Mouse (Mus musculus) left cerebral cortex, postnatal 4 days (tissue): ENCODE measurements around the gene Bsg. TPM values are rescaled to one million over a fixed set of nuclear protein-coding genes. Genes with fewer than 3 reads are reported as not detected.
"Not testable (repeated sequence)": the region's sequence is repeated elsewhere in the genome, so short reads cannot be mapped to it uniquely, and the experiment has no call there.

Experiments used
- DNase-seq: peaks from one replicate; pipeline ENCODE4 v3.0.0-alpha.2; 2022
- intact Hi-C: fragments of 180-260 bp; cut with DNase I; formaldehyde crosslinking; loops from one replicate; pipeline ENCODE4 v1.15.1; 2025
- total RNA-seq, 2 experiments: library from RNA; stranded (reverse); gene quantifications; 2 replicates each; pipeline ENCODE4 v1.2.3; 2021

Gene Bsg
- total RNA-seq, 2 experiments from 2014 or later: 486 to 495 TPM

DNA sequence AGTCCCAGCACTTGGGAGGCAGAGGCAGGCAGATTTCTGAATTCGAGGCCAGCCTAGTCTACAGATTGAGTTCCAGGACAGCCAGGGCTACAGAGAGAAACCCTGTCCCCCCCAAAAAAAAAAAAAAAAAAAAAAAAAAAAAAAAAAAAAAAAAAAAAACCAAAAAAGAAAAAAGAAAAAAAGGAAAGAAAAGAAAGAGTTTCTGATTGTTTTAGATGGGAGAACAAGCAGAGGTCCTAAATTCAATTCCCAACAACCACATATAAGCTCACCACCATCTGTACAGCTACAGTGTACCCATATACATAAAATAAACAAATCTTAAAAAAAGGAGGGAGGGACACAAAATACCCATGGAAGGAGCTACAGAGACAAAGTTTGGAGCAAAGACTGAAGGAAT is 55.4 kb downstream of the Bsg start:
- intact Hi-C loops: not testable (repeated sequence)

DNA sequence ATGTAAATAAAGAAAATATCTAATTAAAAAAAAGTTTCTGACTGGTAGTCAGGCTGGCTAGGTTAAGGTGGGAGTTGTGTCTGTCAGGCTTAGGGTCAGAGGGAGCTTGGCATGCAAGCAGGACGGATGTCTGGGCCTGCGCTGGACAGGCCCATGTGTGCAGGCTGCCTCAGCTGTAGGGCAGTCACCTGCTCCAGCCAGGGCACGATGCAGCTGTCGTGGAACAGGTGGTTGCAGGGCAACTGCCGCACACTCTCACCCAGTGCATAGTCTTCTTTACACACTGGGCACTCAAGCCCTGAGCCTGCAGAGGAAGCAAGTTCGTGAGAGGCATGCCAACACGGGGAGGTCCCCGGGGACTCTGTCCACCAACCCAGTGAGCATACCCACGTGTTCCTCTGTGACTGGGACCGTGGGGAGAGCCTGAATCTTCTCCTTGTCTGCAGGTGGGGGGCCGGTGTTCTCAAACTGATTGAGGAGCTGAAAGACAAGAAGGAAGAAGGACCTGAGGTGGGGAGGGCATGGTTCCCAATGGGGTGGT is 56.4 kb downstream of the Bsg start:
- intact Hi-C loops: no loop called here
- DNase-seq: no peak

More for the DNA sequence above, 55.4 kb downstream of the Bsg start:
- DNase-seq: not testable (repeated sequence)

Other genes starting within 250 kb of the Bsg start
- not detected for gene Vmn2r83, start 235.8 kb upstream of the Bsg start, total RNA-seq
- gene Plpp2, start 170.7 kb upstream of the Bsg start, total RNA-seq: 1 to 10 TPM; 7.9 to 9.4 TPM
- 10 to 100 TPM; 51.2 to 56.5 TPM for gene Mier2, start 149.3 kb upstream of the Bsg start, total RNA-seq
- gene Theg, start 117.2 kb upstream of the Bsg start, total RNA-seq: not detected
- gene C2cd4c, start 90.5 kb upstream of the Bsg start, total RNA-seq: 10 to 100 TPM; 20.7 to 24.4 TPM
- gene Shc2, start 66.6 kb upstream of the Bsg start, total RNA-seq: 10 to 100 TPM; 46.0 to 49.8 TPM
- under 1 TPM; 0.38 to 0.40 TPM for gene Odf3l2, start 58.8 kb upstream of the Bsg start, total RNA-seq
- under 1 TPM; 0.72 to 0.84 TPM for gene Madcam1, start 39.9 kb upstream of the Bsg start, total RNA-seq
- 10 to 100 TPM; 57.0 to 59.9 TPM for gene Tpgs1, start 35.1 kb upstream of the Bsg start, total RNA-seq
- gene Cdc34, start 22.3 kb upstream of the Bsg start, total RNA-seq: 10 to 100 TPM; 59.6 to 61.5 TPM
- gene Gzmm, start 15.5 kb upstream of the Bsg start, total RNA-seq: 1 to 10 TPM; 2.6 to 3.3 TPM
- 10 to 100 TPM; 47.4 to 53.8 TPM for gene Hcn2, start 12.1 kb downstream of the Bsg start, total RNA-seq
- gene Polrmt, start 42.1 kb downstream of the Bsg start, total RNA-seq: 10 to 100 TPM; 44.8 to 51.8 TPM
- gene Fgf22, start 50.6 kb downstream of the Bsg start, total RNA-seq: 1 to 10 TPM; 1.3 to 1.7 TPM
- 10 to 100 TPM; 85.0 to 95.3 TPM for gene Rnf126, start 62.5 kb downstream of the Bsg start, total RNA-seq
- gene Fstl3, start 72.8 kb downstream of the Bsg start, total RNA-seq: 1 to 10 TPM; 2.5 to 3.2 TPM
- under 1 TPM in 1 of 2 experiments, not detected in 1; 0.52 TPM for gene Prss57, start 86.5 kb downstream of the Bsg start, total RNA-seq
- gene Palm, start 89.1 kb downstream of the Bsg start, total RNA-seq: 100 to 1,000 TPM; 404 to 409 TPM
- under 1 TPM; 0.46 to 0.76 TPM for gene Misp, start 116.5 kb downstream of the Bsg start, total RNA-seq
- gene Ptbp1, start 149.9 kb downstream of the Bsg start, total RNA-seq: 10 to 100 TPM; 91.7 to 92.7 TPM
- gene Prtn3, start 170.0 kb downstream of the Bsg start, total RNA-seq: 1 to 10 TPM; 6.9 to 7.0 TPM
- gene Plppr3, start 170.1 kb downstream of the Bsg start, total RNA-seq: 100 to 1,000 TPM; 277 to 305 TPM
- gene Elane, start 181.8 kb downstream of the Bsg start, total RNA-seq: not detected
- gene Cfd, start 186.4 kb downstream of the Bsg start, total RNA-seq: not detected
- gene Med16, start 204.4 kb downstream of the Bsg start, total RNA-seq: 10 to 100 TPM; 56.4 to 59.6 TPM
- not detected for gene Gm26602, start 206.4 kb downstream of the Bsg start, total RNA-seq
- 1 to 10 TPM; 5.0 to 6.8 TPM for gene Kiss1r, start 212.5 kb downstream of the Bsg start, total RNA-seq
- 100 to 1,000 TPM; 307 to 309 TPM for gene R3hdm4, start 216.7 kb downstream of the Bsg start, total RNA-seq
- gene Arid3a, start 222.6 kb downstream of the Bsg start, total RNA-seq: 1 to 10 TPM; 6.3 to 9.5 TPM